In genomic region chr14:33903199-33903598, GRCm38 (mm10) we compare ENCODE assay signal across 38 mouse cellular contexts. TPM values are rescaled to one million over a fixed set of nuclear protein-coding genes. Genes with fewer than 3 reads are reported as not detected.
"Had no signal": no experiment of that assay in that cellular context is flagged by ENCODE, and none has a peak within 500 bp of the region (broad histone marks: within the 10 kb centered on the region; RNA-seq: fewer than 3 reads in every experiment).

No protein-coding gene starts in this region.

- DNase-seq: forebrain, postnatal 0 days; gastrocnemius, adult 2 months; heart, postnatal 14 days; heart, postnatal 36 days; kidney, adult 11 months; kidney, adult 2 months; kidney, adult 9 months; kidney, postnatal 14 days; kidney, postnatal 36 days; left cerebral cortex, postnatal 4 days had no signal

- H3K27ac ChIP-seq: gastrocnemius, adult 2 months; heart, embryonic 10.5 days; heart, embryonic 13.5 days; heart, embryonic 15.5 days; hindbrain, embryonic 13.5 days; hindbrain, embryonic 15.5 days; hindbrain, postnatal 0 days; kidney, embryonic 15.5 days; kidney, postnatal 0 days; layer of hippocampus, adult 2 months; left cerebral cortex, adult 2 months; limb, embryonic 13.5 days; limb, embryonic 15.5 days; liver, embryonic 12.5 days; liver, embryonic 14.5 days had no signal

- H3K4me3 ChIP-seq: gastrocnemius, adult 2 months; heart, embryonic 10.5 days; heart, embryonic 13.5 days; heart, embryonic 15.5 days; hindbrain, embryonic 13.5 days; hindbrain, embryonic 15.5 days; kidney, embryonic 15.5 days; layer of hippocampus, adult 2 months; left cerebral cortex, adult 2 months; limb, embryonic 13.5 days; limb, embryonic 15.5 days; liver, embryonic 12.5 days had no signal

- ATAC-seq: forebrain, postnatal 0 days; hindbrain, postnatal 0 days; intestine, embryonic 16.5 days; liver, embryonic 12.5 days had no signal

- H3K4me2 ChIP-seq: heart, embryonic 13.5 days; heart, embryonic 15.5 days; hindbrain, embryonic 13.5 days; hindbrain, embryonic 15.5 days; kidney, embryonic 15.5 days; limb, embryonic 13.5 days; limb, embryonic 15.5 days; liver, embryonic 12.5 days had no signal

- H3K4me1 ChIP-seq: heart, embryonic 15.5 days; hindbrain, embryonic 13.5 days; hindbrain, embryonic 15.5 days; kidney, embryonic 15.5 days; liver, embryonic 12.5 days had no signal

- H3K27me3 ChIP-seq: hindbrain, embryonic 13.5 days; hindbrain, embryonic 15.5 days; limb, embryonic 15.5 days; liver, embryonic 12.5 days had no signal

- H3K9ac ChIP-seq: forebrain, postnatal 0 days; heart, embryonic 13.5 days; heart, embryonic 15.5 days; hindbrain, embryonic 13.5 days; hindbrain, embryonic 15.5 days; kidney, embryonic 15.5 days; limb, embryonic 13.5 days; limb, embryonic 15.5 days; liver, embryonic 12.5 days; liver, embryonic 14.5 days had no signal

- H3K9me3 ChIP-seq: heart, embryonic 10.5 days; heart, embryonic 13.5 days; heart, embryonic 15.5 days; hindbrain, embryonic 13.5 days; hindbrain, embryonic 15.5 days; kidney, embryonic 15.5 days; limb, embryonic 13.5 days; limb, embryonic 15.5 days; liver, embryonic 12.5 days had no signal

- H3K36me3 ChIP-seq: heart, embryonic 10.5 days; heart, embryonic 13.5 days; heart, embryonic 15.5 days; hindbrain, embryonic 13.5 days; hindbrain, embryonic 15.5 days; kidney, embryonic 15.5 days; limb, embryonic 13.5 days; limb, embryonic 15.5 days; liver, embryonic 12.5 days had no signal

RNA-seq across cellular contexts. Expression of gene Gdf10, which starts 20.2 kb away (rescaled TPM):
- total RNA-seq: hematopoietic stem cell, adult 5-6 weeks had no signal

RNA-seq across cellular contexts. Expression of gene Gdf2, which starts 37.6 kb away (rescaled TPM):
- total RNA-seq: gastrocnemius, adult 2 months; gastrocnemius, postnatal 36 days; hematopoietic stem cell, adult 5-6 weeks; layer of hippocampus, adult 2 months; layer of hippocampus, postnatal 10 days; layer of hippocampus, postnatal 25 days; left cerebral cortex, adult 2 months; left cerebral cortex, postnatal 25 days; left cerebral cortex, postnatal 4 days had no signal
- polyA plus RNA-seq: hindbrain, embryonic 11.5 days; hindbrain, embryonic 13.5 days; kidney, adult 2 months; kidney, postnatal 0 days; limb, embryonic 13.5 days; limb, embryonic 15.5 days had no signal

RNA-seq across cellular contexts. Expression of gene Rbp3, which starts 50.6 kb away (rescaled TPM):
- total RNA-seq: gastrocnemius, adult 2 months; gastrocnemius, postnatal 36 days; heart, adult 18-20 months; heart, adult 8-10 months; heart, postnatal 14 days; heart, postnatal 36 days; hematopoietic stem cell, adult 5-6 weeks; layer of hippocampus, adult 2 months; layer of hippocampus, postnatal 10 days; layer of hippocampus, postnatal 25 days; left cerebral cortex, adult 2 months; liver, adult 2 months had no signal
- polyA plus RNA-seq: gonadal fat pad, adult 2 months; heart, postnatal 0 days; hindbrain, embryonic 11.5 days; hindbrain, embryonic 13.5 days; intestine, embryonic 14.5 days; intestine, embryonic 16.5 days; kidney, adult 2 months; kidney, embryonic 15.5 days; kidney, postnatal 0 days; limb, embryonic 11.5 days; limb, embryonic 13.5 days; limb, embryonic 15.5 days; liver, adult 2 months had no signal
